Mouse (Mus musculus) C2C12 (cell line): ENCODE data around the gene Htt. TPM values are rescaled to one million over a fixed set of nuclear protein-coding genes. Genes with fewer than 3 reads are reported as not detected.

ENCODE experiments used
- H3K27me3 ChIP-seq: one replicate; pipeline ENCODE4 v1.6.1; 2011; ENCODE audit not compliant: control insufficient read depth, insufficient read depth, insufficient read length
- H3K36me3 ChIP-seq: one replicate; pipeline ENCODE4 v1.6.1; 2011; ENCODE audit not compliant: control insufficient read depth, insufficient read depth
- H3K4me3 ChIP-seq: one replicate; pipeline ENCODE4 v1.5.1; 2011; ENCODE audit warnings: mild to moderate bottlenecking, control low read depth; ENCODE audit not compliant: poor library complexity, insufficient read depth, severe bottlenecking
- H3K79me2 ChIP-seq: one replicate; pipeline ENCODE4 v1.6.1; 2011; ENCODE audit not compliant: control insufficient read depth, insufficient read depth
- H3K79me3 ChIP-seq: one replicate; pipeline ENCODE4 v1.6.1; 2011; ENCODE audit warnings: low read depth, control low read depth
- H3ac ChIP-seq: one replicate; pipeline ENCODE3; 2011; ENCODE audit warnings: low read depth; ENCODE audit not compliant: control insufficient read depth, insufficient read length
- CEBPB ChIP-seq: IDR thresholded peaks from one replicate; pipeline ENCODE4 v1.6.1; 2011; ENCODE audit warnings: low read depth, mild to moderate bottlenecking, control low read depth, moderate library complexity
- CTCF ChIP-seq: IDR thresholded peaks from one replicate; pipeline ENCODE4 v1.5.1; 2011; ENCODE audit not compliant: control insufficient read depth, insufficient read depth, insufficient read length
- FOSL1 ChIP-seq: IDR thresholded peaks from one replicate; pipeline ENCODE4 v1.8.0; 2011; ENCODE audit warnings: mild to moderate bottlenecking, low read length; ENCODE audit not compliant: poor library complexity, insufficient read depth, severe bottlenecking
- MAX ChIP-seq: IDR thresholded peaks from one replicate; pipeline ENCODE4 v1.6.1; 2011; ENCODE audit warnings: mild to moderate bottlenecking, control low read depth
- MYOD1 ChIP-seq: IDR thresholded peaks from one replicate; pipeline ENCODE4 v1.6.1; 2011; ENCODE audit warnings: low read depth; ENCODE audit not compliant: control insufficient read depth, insufficient read length
- MYOG ChIP-seq: IDR thresholded peaks from one replicate; pipeline ENCODE4 v1.6.1; 2011; ENCODE audit not compliant: control insufficient read depth, insufficient read length; ENCODE audit errors: extremely low read depth
- USF1 ChIP-seq: IDR thresholded peaks from one replicate; pipeline ENCODE4 v1.6.1; 2011; ENCODE audit warnings: low read depth, mild to moderate bottlenecking, control low read depth, moderate library complexity
- polyA plus RNA-seq: library from polyadenylated mRNA; unstranded; fragments of >200 nt; fragmentation: generic; extraction: Trizol; gene quantifications from one replicate; pipeline ENCODE4 v1.2.1, GENCODE M21; 2012; ENCODE audit warnings: missing spikeins

Htt gene
- polyA plus RNA-seq, 1 experiment: 8.0 TPM

GRCm38 (mm10) chr5:34899787-34900469 is 138.4 kb downstream of the Htt start:
- Histone ChIP-seq H3ac (no peak overlapping the region), H3K4me3 (no peak overlapping the region), H3K36me3 (peaks cover 47% of the 10 kb centered on the region), H3K27me3 (no peaks in the 10 kb centered on the region), H3K79me2 (no peaks in the 10 kb centered on the region), H3K79me3 (no peaks in the 10 kb centered on the region)
- no peak for TF ChIP-seq MYOD1
- TF ChIP-seq FOSL1: no peak
- no peak for TF ChIP-seq MAX
- no peak for TF ChIP-seq USF1
- no peak for TF ChIP-seq CTCF
- TF ChIP-seq MYOG: no peak
- no peak for TF ChIP-seq CEBPB

- no peaks in the 10 kb centered on the region for H3K27me3 ChIP-seq
- no peak overlapping the region for H3K4me3 ChIP-seq
- no peaks in the 10 kb centered on the region for H3K79me3 ChIP-seq
- no peaks in the 10 kb centered on the region for H3K79me2 ChIP-seq
- TF ChIP-seq CEBPB: no peak
- no peak for TF ChIP-seq MAX
- no peak for TF ChIP-seq MYOG
- H3ac ChIP-seq: no peak overlapping the region
- peaks cover 53% of the 10 kb centered on the region for H3K36me3 ChIP-seq
These were observed 140.8 kb downstream of the Htt start for GRCm38 (mm10) chr5:34902371-34902770.

DNA sequence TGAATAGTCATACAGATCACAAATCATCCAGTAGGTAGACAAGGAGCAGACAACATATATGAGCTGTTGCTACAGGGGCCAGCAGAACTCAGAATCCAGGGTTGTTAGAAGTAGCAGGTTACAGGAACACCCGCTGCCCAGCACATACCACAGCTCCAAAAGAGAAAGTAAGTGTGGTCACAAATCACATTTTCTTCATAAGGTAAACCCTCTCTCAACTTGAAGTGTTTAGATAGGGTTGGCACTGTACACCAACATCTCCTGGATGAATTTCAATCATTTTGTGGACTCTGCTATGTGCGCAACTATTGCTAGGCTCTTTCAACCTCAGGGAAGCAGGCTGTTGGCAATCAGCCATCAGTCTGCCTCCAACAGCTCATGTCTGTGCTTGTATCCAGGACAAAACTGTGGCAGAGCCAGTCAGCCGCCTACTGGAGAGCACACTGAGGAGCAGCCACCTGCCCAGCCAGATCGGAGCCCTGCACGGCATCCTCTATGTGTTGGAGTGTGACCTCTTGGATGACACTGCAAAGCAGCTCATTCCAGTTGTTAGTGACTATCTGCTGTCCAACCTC is 141.4 kb downstream of the Htt start:
- Histone ChIP-seq H3K4me3 (no peak overlapping the region), H3K79me2 (no peaks in the 10 kb centered on the region), H3K36me3 (peaks cover 53% of the 10 kb centered on the region), H3K79me3 (no peaks in the 10 kb centered on the region), H3ac (no peak overlapping the region), H3K27me3 (no peaks in the 10 kb centered on the region)
- TF ChIP-seq MAX (no peak), FOSL1 (no peak), MYOG (no peak), CTCF (no peak), CEBPB (no peak), MYOD1 (no peak), USF1 (no peak)

GRCm38 (mm10) chr5:34904412-34904811 is 142.9 kb downstream of the Htt start:
- Histone ChIP-seq H3K4me3 (no peak overlapping the region), H3ac (no peak overlapping the region), H3K79me2 (no peaks in the 10 kb centered on the region), H3K36me3 (peaks cover 43% of the 10 kb centered on the region), H3K79me3 (no peaks in the 10 kb centered on the region), H3K27me3 (no peaks in the 10 kb centered on the region)
- TF ChIP-seq FOSL1: no peak
- no peak for TF ChIP-seq CEBPB
- no peak for TF ChIP-seq USF1
- no peak for TF ChIP-seq MAX
- TF ChIP-seq MYOD1: no peak
- no peak for TF ChIP-seq CTCF
- TF ChIP-seq MYOG: no peak

GRCm38 (mm10) chr5:34907230-34907629 is 145.7 kb downstream of the Htt start:
- Histone ChIP-seq H3K36me3 (peaks cover 27% of the 10 kb centered on the region), H3K79me3 (no peaks in the 10 kb centered on the region), H3K79me2 (no peaks in the 10 kb centered on the region), H3K27me3 (no peaks in the 10 kb centered on the region), H3K4me3 (no peak overlapping the region), H3ac (no peak overlapping the region)
- TF ChIP-seq MYOG (no peak), FOSL1 (no peak), CEBPB (no peak), CTCF (no peak), USF1 (no peak), MYOD1 (no peak), MAX (no peak)
